Mouse (Mus musculus): Measurements from ENCODE around the gene Cradd. TPM values are rescaled to one million over a fixed set of nuclear protein-coding genes. Genes with fewer than 3 reads are reported as not detected.
A peak's percentile ranks its signal among the peaks of the same experiment; 100 is the strongest.

Gene Cradd
- total and polyA plus RNA-seq, 2 experiments: 8.9 to 24.7 TPM

DNA sequence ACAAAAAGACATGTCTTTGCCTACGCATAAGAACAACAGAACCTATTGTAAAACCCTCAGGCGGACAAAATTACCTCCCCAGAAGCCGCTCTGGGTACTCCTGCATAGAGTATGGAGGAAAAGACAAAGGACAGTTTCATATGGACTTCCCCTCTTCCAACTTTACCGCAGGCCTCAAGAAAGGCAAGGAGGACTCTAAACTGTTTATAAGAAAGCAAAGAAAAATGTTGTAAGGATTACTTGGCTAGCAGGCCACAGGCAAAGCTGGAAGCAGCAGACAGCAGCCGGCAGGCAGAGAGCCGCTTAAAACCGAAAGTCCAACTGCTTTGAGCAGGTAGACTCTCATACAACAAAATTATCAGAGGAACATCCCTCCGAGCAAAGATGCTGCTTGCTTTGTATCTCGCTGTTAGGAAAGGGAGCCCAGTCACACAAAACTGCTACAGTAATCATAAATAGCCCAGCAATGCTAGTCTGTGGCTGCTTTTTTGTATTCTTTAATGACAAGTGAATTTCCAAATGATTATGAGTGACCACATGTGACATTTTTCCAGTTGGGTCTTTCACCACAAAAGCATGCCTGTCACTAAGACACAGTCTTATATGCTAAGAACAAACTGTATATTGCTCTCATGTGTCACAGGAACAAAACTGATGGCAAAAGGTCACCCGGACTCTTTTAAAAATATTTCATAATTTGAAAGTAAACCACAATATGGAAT is 57.7 kb downstream of the Cradd start:
- peaks cover 2% of the 10 kb centered on the region; the same call in 1 of the 2 replicates for H3K79me2 ChIP-seq (ENCODE audit: control insufficient read depth, insufficient read depth, low read length)
- no peaks in the 10 kb centered on the region for H3K27me3 ChIP-seq (ENCODE audit: control insufficient read depth, insufficient read depth, low read length)
- no peak for DNase-seq (ENCODE audit: extremely low read depth, low read depth, low spot score)
- WGBS: 78% methylated on average over 10 of the region's 10 CpGs
- H3K4me3 ChIP-seq (ENCODE audit: insufficient read depth, low read depth, low read length): no peak overlapping the region
- TF ChIP-seq POLR2A (IDR thresholded peaks at IDR 0.05; ENCODE audit: extremely low read depth, insufficient read depth, low read length) (no peak), CTCF (IDR thresholded peaks at IDR 0.05; ENCODE audit: low read depth, low read length) (no peak)
- no peaks in the 10 kb centered on the region for H3K36me3 ChIP-seq (ENCODE audit: control insufficient read depth, insufficient read depth, low read length)
- H3K4me1 ChIP-seq (ENCODE audit: control insufficient read depth, insufficient read depth, low read length): peaks cover 7% of the 10 kb centered on the region; the same call in 1 of the 2 replicates
- H3K9ac ChIP-seq (ENCODE audit: low read depth, low read length): no peak overlapping the region
- no peak overlapping the region for H3K27ac ChIP-seq (replicated peaks; ENCODE audit: insufficient read depth, low read depth, low read length)

DNA sequence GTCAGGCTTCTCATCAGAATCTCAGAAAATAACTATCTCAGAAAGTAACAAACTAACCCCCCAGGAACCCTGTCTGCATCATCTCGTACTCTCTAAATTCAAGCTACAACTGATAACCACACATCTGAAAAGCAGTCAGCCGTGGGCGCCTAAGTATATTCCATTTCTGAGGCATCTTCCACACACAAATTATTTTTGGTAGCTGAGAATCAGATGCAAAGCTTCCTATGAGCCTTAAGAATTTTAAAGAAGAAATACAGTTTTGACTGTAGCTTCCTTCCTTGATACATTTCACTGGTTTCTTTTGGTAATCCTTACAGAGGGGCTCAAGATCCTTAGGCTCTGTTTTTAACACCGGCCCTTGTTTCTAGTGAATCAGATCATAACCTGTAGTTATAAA is 58.4 kb downstream of the Cradd start:
- WGBS: 74% methylated on average over 4 of the region's 4 CpGs
- Histone ChIP-seq H3K27ac (replicated peaks; ENCODE audit: insufficient read depth, low read depth, low read length) (no peak overlapping the region; the same call in 1 of the 2 replicates), H3K9ac (ENCODE audit: low read depth, low read length) (no peak overlapping the region), H3K79me2 (ENCODE audit: control insufficient read depth, insufficient read depth, low read length) (peaks cover 2% of the 10 kb centered on the region; the same call in 1 of the 2 replicates), H3K4me1 (ENCODE audit: control insufficient read depth, insufficient read depth, low read length) (peaks cover 9% of the 10 kb centered on the region), H3K27me3 (ENCODE audit: control insufficient read depth, insufficient read depth, low read length) (no peaks in the 10 kb centered on the region), H3K4me3 (ENCODE audit: insufficient read depth, low read depth, low read length) (no peak overlapping the region), H3K36me3 (ENCODE audit: control insufficient read depth, insufficient read depth, low read length) (no peaks in the 10 kb centered on the region)
- no peak for DNase-seq (ENCODE audit: extremely low read depth, low read depth, low spot score)
- no peak for TF ChIP-seq POLR2A (IDR thresholded peaks at IDR 0.05; ENCODE audit: extremely low read depth, insufficient read depth, low read length)
- TF ChIP-seq CTCF (IDR thresholded peaks at IDR 0.05; ENCODE audit: low read depth, low read length): no peak

DNA sequence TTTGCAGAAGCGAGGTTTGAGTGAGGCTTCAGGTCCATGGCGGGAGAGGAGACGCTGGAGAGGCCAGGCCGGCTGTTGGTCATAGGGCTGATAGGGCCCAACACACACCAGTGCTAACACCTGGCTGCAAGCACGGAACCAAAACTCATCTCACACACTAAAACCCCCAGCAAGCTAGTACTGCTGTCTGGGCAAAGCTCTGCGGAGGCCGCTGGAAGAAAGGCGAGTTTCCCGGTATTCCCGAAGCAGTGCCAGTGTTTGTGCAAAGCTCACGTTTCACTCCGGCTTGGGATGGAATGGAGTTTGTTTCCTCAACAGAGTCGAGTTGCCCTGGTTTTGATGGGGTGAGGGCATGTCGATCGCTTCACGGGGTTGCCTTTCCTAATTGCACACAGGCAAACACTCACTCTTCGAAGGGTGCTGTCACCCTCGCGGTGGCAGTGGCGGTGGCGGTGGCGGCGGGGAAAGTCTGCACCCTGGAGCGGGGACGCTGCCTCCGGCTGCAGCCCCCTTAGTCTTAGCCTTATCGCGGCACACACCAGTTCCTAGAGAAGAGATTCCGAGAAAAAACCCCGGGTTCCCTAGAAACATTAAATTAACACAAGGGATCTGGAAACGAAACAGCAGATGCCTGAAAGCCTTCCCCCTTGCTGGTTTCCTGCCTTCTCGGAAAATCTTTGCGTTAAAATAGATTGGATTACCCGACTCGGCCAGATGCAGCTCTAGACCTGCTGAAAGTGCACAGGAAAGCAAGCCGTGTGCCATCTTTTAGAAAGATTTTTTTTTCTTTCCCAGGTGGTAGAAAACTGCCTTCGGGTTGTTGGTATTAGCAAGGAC is 59.2 kb downstream of the Cradd start:
- peak overlapping the region; percentile 77 for H3K27ac ChIP-seq (replicated peaks; ENCODE audit: insufficient read depth, low read depth, low read length)
- H3K36me3 ChIP-seq (ENCODE audit: control insufficient read depth, insufficient read depth, low read length): no peaks in the 10 kb centered on the region
- H3K4me3 ChIP-seq (ENCODE audit: insufficient read depth, low read depth, low read length): peak overlapping the region; percentile 52
- peaks cover 10% of the 10 kb centered on the region for H3K4me1 ChIP-seq (ENCODE audit: control insufficient read depth, insufficient read depth, low read length)
- peaks cover 3% of the 10 kb centered on the region; the same call in 1 of the 2 replicates for H3K79me2 ChIP-seq (ENCODE audit: control insufficient read depth, insufficient read depth, low read length)
- TF ChIP-seq POLR2A (IDR thresholded peaks at IDR 0.05; ENCODE audit: extremely low read depth, insufficient read depth, low read length) (no peak), CTCF (IDR thresholded peaks at IDR 0.05; ENCODE audit: low read depth, low read length) (no peak)
- no peaks in the 10 kb centered on the region for H3K27me3 ChIP-seq (ENCODE audit: control insufficient read depth, insufficient read depth, low read length)
- peak; percentile 68 for DNase-seq (ENCODE audit: extremely low read depth, low read depth, low spot score)
- peak overlapping the region; percentile 51 for H3K9ac ChIP-seq (ENCODE audit: low read depth, low read length)
- 4% methylated on average over 37 of the region's 37 CpGs for WGBS

DNA sequence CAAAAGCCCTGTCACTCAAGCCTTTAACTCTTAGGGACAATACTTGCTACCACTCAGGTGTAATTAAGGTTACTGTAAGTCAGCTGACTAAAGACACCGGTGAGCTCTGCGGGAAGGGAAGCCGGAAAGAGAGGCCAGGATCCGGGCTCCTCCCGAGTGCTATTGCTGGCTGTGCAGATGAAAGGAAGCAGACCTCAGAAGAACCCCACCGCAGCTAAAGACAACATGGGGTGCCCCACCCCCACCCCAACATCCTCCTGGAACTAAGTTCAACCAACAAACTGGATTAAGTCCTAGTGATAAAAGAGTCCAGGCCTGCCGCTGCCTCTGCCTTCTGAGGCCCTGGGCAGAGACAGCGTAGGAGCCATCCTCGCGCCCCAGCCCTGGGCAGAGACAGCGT is 61.5 kb downstream of the Cradd start:
- Histone ChIP-seq H3K4me3 (ENCODE audit: insufficient read depth, low read depth, low read length) (no peak overlapping the region), H3K27me3 (ENCODE audit: control insufficient read depth, insufficient read depth, low read length) (no peaks in the 10 kb centered on the region), H3K36me3 (ENCODE audit: control insufficient read depth, insufficient read depth, low read length) (no peaks in the 10 kb centered on the region), H3K27ac (replicated peaks; ENCODE audit: insufficient read depth, low read depth, low read length) (peak overlapping the region; percentile 60), H3K4me1 (ENCODE audit: control insufficient read depth, insufficient read depth, low read length) (peaks cover 10% of the 10 kb centered on the region), H3K79me2 (ENCODE audit: control insufficient read depth, insufficient read depth, low read length) (peaks cover 7% of the 10 kb centered on the region; the same call in 1 of the 2 replicates), H3K9ac (ENCODE audit: low read depth, low read length) (peak overlapping the region; percentile 42; the same call in 1 of the 2 replicates)
- WGBS: 64% methylated on average over 11 of the region's 11 CpGs
- DNase-seq (ENCODE audit: extremely low read depth, low read depth, low spot score): no peak
- TF ChIP-seq CTCF (IDR thresholded peaks at IDR 0.05; ENCODE audit: low read depth, low read length): no peak
- no peak for TF ChIP-seq POLR2A (IDR thresholded peaks at IDR 0.05; ENCODE audit: extremely low read depth, insufficient read depth, low read length)

DNA sequence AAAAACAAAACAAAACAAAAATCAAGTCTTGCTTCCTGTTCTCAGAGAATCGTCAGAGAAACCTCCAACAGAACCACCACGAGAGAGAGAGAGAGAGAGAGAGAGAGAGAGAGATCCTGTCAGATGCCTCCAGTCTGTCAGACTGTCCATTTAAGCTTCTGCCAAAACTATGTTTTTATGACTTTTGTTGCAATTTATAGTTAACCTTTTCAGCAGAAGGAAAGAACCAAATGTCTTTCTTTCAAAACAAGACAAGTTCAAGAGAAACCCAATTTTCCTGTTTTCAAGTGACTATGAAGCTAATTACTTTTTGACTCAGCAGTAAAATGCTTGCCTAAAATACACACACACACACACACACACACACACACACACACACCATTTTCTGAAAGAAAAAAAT is 62.7 kb downstream of the Cradd start:
- no peak for DNase-seq (ENCODE audit: extremely low read depth, low read depth, low spot score)
- H3K9ac ChIP-seq (ENCODE audit: low read depth, low read length): no peak overlapping the region
- H3K4me1 ChIP-seq (ENCODE audit: control insufficient read depth, insufficient read depth, low read length): peaks cover 11% of the 10 kb centered on the region
- 44% methylated on average over 2 of the region's 2 CpGs for WGBS
- H3K27me3 ChIP-seq (ENCODE audit: control insufficient read depth, insufficient read depth, low read length): no peaks in the 10 kb centered on the region
- TF ChIP-seq POLR2A (IDR thresholded peaks at IDR 0.05; ENCODE audit: extremely low read depth, insufficient read depth, low read length): no peak
- no peak for TF ChIP-seq CTCF (IDR thresholded peaks at IDR 0.05; ENCODE audit: low read depth, low read length)
- H3K36me3 ChIP-seq (ENCODE audit: control insufficient read depth, insufficient read depth, low read length): no peaks in the 10 kb centered on the region
- H3K4me3 ChIP-seq (ENCODE audit: insufficient read depth, low read depth, low read length): no peak overlapping the region
- H3K79me2 ChIP-seq (ENCODE audit: control insufficient read depth, insufficient read depth, low read length): peaks cover 7% of the 10 kb centered on the region; the same call in 1 of the 2 replicates
- H3K27ac ChIP-seq (replicated peaks; ENCODE audit: insufficient read depth, low read depth, low read length): no peak overlapping the region

All from liver, adult 2 months (tissue).